Mouse (Mus musculus): ENCODE results near the gene Ppfia4. TPM values are rescaled to one million over a fixed set of nuclear protein-coding genes. Genes with fewer than 3 reads are reported as not detected.
"Not testable (repeated sequence)": the region's sequence is repeated elsewhere in the genome, so short reads cannot be mapped to it uniquely, and the experiment has no call there.

Gene Ppfia4
- polyA plus RNA-seq, 1 experiment from 2014 or later, result 2.0 TPM

DNA sequence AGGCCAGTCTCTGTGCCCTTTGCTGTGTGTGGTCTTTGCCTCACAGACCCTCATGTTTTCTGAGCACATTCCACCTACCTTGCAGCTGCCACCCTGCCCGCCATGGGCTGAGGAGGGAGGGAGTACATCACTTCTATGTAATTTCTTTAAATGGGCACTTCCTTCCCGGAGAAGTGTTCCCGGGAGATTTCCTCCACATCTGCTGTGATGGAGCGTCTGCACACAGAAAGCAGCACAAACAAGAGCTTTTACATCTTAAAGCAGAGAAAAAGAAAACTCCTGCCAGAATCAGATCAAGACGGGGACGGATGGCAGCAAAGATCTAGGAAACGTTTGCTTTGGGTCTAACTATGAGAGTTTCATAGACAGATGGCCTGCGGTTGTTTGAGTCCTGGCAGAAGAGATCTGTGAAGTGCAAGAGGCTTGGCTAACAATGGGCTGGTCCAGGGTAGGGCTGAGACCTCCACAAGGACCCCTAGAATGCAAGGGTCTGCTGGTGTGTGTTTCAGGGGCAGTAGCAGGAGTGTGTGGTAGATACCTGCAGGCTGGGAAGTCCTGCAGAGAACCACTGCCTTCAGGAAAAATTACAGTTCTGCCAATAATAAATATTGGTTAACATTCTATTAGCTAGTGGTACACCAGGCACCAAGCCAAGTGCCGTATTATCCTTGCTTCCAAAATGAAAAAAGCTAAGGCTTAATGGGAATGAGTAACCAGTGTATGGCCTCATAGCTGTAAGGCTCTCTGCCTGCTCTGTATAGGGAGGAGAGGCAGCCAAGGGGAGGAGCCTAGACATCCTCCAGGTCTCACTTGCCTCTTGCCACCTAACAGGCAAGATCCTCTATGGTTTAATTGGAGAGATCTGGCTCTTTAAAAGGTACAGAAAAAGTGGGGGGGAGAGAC is 59.0 kb downstream of the Ppfia4 start:
- no peaks in the 10 kb centered on the region for H3K4me1 ChIP-seq (ENCODE audit: control insufficient read depth, low read depth, low read length)
- H3K9me3 ChIP-seq (replicated peaks; ENCODE audit: control insufficient read depth, low read length), result no peaks in the 10 kb centered on the region
- no peak overlapping the region for H3K4me2 ChIP-seq (ENCODE audit: low read depth, low read length)
- WGBS (ENCODE audit: insufficient replicate concordance), result 47% methylated on average over 9 of the region's 9 CpGs
- H3K27ac ChIP-seq (ENCODE audit: low read length), result no peak overlapping the region
- H3K9ac ChIP-seq (ENCODE audit: low read depth, low read length), result no peak overlapping the region
- no peaks in the 10 kb centered on the region for H3K36me3 ChIP-seq (ENCODE audit: control insufficient read depth, insufficient read depth)
- ATAC-seq (ENCODE audit: low read depth), result no peak
- H3K4me3 ChIP-seq (ENCODE audit: low read depth, low read length), result no peak overlapping the region
- H3K27me3 ChIP-seq (ENCODE audit: control insufficient read depth, insufficient read depth, low read depth, low read length), result no peaks in the 10 kb centered on the region

DNA sequence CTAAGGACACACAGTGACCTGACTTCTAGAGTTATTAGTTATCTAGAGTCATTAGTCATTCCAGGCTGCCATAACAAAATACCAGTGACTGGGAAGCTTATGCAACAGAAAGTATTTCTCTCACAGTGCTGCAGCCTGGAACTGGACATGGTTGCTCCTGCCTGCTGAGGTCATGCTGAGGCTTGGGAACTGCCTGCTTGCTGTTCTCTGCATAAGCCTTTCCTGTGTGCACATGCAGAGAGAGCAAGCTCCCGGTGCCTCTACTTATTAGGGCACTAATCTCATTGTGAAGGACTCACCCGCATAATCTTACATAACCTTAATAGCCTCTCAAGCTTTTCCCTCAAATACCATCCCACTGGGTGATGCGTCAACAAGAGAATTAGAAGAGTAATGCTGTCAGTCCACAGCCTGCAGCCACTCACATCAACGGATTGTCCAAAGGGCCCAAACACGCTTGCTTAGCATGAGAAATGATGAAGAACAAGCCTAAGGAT is 59.9 kb downstream of the Ppfia4 start:
- H3K4me3 ChIP-seq (ENCODE audit: low read depth, low read length), result no peak overlapping the region
- H3K4me1 ChIP-seq (ENCODE audit: control insufficient read depth, low read depth, low read length), result no peaks in the 10 kb centered on the region
- H3K4me2 ChIP-seq (ENCODE audit: low read depth, low read length), result no peak overlapping the region
- no peaks in the 10 kb centered on the region for H3K36me3 ChIP-seq (ENCODE audit: control insufficient read depth, insufficient read depth)
- 55% methylated on average over 5 of the region's 5 CpGs for WGBS (ENCODE audit: insufficient replicate concordance)
- no peak for ATAC-seq (ENCODE audit: low read depth)
- no peaks in the 10 kb centered on the region for H3K27me3 ChIP-seq (ENCODE audit: control insufficient read depth, insufficient read depth, low read depth, low read length)
- no peak overlapping the region for H3K9ac ChIP-seq (ENCODE audit: low read depth, low read length)
- no peaks in the 10 kb centered on the region for H3K9me3 ChIP-seq (replicated peaks; ENCODE audit: control insufficient read depth, low read length)
- no peak overlapping the region for H3K27ac ChIP-seq (ENCODE audit: low read length)

DNA sequence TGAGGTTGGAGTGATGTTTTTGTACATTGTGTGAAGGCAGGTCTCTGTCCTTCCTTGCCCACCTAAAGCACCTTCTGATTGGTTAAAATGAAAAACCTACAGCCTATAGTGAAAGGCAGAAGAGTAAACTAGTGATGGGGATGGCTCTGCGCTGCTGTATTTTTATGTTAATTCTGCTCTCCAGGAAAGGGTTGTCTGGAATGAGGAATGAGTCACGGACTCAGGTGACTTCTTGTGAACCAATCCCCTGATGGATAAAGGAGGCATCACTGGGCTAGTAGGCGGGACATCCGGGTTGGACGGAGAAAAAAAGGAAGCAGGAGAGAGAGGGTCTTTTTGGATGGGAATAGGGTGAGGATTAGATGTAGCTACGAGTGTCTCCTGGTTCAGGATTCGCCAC is 62.7 kb downstream of the Ppfia4 start:
- 61% methylated on average over 7 of the region's 7 CpGs for WGBS (ENCODE audit: insufficient replicate concordance)
- no peak for ATAC-seq (ENCODE audit: low read depth)
- H3K4me2 ChIP-seq (ENCODE audit: low read depth, low read length), result no peak overlapping the region
- H3K4me3 ChIP-seq (ENCODE audit: low read depth, low read length), result no peak overlapping the region
- no peaks in the 10 kb centered on the region for H3K9me3 ChIP-seq (replicated peaks; ENCODE audit: control insufficient read depth, low read length)
- no peaks in the 10 kb centered on the region for H3K4me1 ChIP-seq (ENCODE audit: control insufficient read depth, low read depth, low read length)
- no peak overlapping the region for H3K27ac ChIP-seq (ENCODE audit: low read length)
- no peak overlapping the region for H3K9ac ChIP-seq (ENCODE audit: low read depth, low read length)
- no peaks in the 10 kb centered on the region for H3K36me3 ChIP-seq (ENCODE audit: control insufficient read depth, insufficient read depth)
- no peaks in the 10 kb centered on the region for H3K27me3 ChIP-seq (ENCODE audit: control insufficient read depth, insufficient read depth, low read depth, low read length)

DNA sequence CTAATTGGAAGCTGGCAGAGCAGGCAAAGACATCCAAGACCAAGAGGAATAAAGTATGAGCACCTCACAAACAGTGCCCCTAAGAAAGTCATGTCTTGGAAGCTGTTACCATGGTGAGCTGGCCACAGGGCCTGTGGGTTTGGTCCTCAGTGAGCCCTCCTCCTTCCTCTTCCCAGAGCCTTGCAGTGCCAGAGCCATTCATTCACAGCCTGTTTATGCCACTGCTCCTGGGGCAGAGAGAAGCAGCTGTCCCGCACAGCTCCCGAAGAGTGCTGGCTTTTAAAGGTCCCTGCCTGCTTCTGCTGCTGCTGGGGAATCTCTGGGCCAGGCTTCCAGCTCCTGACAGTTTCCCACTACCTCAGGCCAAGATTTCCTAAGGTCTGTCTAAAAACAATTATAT is 66.9 kb downstream of the Ppfia4 start:
- WGBS (ENCODE audit: insufficient replicate concordance), result 39% methylated on average over 2 of the region's 2 CpGs
- Histone ChIP-seq H3K27ac (ENCODE audit: low read length) (no peak overlapping the region), H3K9me3 (replicated peaks; ENCODE audit: control insufficient read depth, low read length) (no peaks in the 10 kb centered on the region), H3K4me2 (ENCODE audit: low read depth, low read length) (no peak overlapping the region), H3K36me3 (ENCODE audit: control insufficient read depth, insufficient read depth) (no peaks in the 10 kb centered on the region), H3K9ac (ENCODE audit: low read depth, low read length) (no peak overlapping the region), H3K4me3 (ENCODE audit: low read depth, low read length) (no peak overlapping the region), H3K27me3 (ENCODE audit: control insufficient read depth, insufficient read depth, low read depth, low read length) (no peaks in the 10 kb centered on the region), H3K4me1 (ENCODE audit: control insufficient read depth, low read depth, low read length) (no peaks in the 10 kb centered on the region)
- no peak for ATAC-seq (ENCODE audit: low read depth)

DNA sequence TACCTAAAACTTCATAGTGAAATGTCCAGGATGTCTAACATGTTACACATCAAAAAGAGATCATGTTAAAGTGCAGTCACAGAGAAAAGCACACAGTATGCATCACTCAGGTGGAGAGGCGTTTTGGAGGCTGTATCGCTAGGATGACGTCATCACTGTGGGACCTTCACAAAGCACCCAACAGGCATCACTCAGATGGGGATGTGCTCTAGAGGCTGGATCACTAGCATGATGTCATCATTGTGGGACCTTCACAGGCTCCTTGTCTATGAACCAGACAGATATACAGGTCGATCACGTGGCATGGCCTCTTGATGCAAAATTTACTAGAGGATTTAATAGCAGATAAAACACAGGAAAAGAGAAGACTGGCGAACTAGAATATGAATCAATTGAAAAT is 68.4 kb downstream of the Ppfia4 start:
- no peak overlapping the region for H3K4me2 ChIP-seq (ENCODE audit: low read depth, low read length)
- H3K4me1 ChIP-seq (ENCODE audit: control insufficient read depth, low read depth, low read length), result no peaks in the 10 kb centered on the region
- no peak overlapping the region for H3K4me3 ChIP-seq (ENCODE audit: low read depth, low read length)
- no peaks in the 10 kb centered on the region for H3K36me3 ChIP-seq (ENCODE audit: control insufficient read depth, insufficient read depth)
- no peaks in the 10 kb centered on the region for H3K27me3 ChIP-seq (ENCODE audit: control insufficient read depth, insufficient read depth, low read depth, low read length)
- no peak overlapping the region for H3K9ac ChIP-seq (ENCODE audit: low read depth, low read length)
- ATAC-seq (ENCODE audit: low read depth), result no peak
- no peaks in the 10 kb centered on the region for H3K9me3 ChIP-seq (replicated peaks; ENCODE audit: control insufficient read depth, low read length)
- 70% methylated on average over 6 of the region's 6 CpGs for WGBS (ENCODE audit: insufficient replicate concordance)
- H3K27ac ChIP-seq (ENCODE audit: low read length), result no peak overlapping the region

DNA sequence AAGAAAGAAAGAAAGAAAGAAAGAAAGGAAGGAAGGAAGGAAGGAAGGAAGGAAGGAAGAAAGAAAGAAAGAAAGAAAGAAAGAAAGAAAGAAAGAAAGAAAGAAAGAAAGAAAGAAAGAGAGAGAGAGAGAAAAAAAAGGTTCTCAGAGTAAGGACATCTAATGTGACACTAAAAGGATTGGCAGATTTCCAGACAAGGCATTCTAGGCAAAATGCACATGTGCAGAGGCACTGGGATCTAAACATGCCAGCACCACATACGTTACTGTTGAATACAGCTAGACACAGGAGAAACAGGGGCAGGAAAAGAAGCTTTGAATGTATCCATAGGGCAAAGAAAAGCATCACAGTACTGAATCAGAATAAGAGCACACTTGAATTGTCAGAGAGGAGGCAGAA is 83.0 kb downstream of the Ppfia4 start:
- H3K36me3 ChIP-seq (ENCODE audit: control insufficient read depth, insufficient read depth); H3K9ac ChIP-seq (ENCODE audit: low read depth, low read length); H3K4me1 ChIP-seq (ENCODE audit: control insufficient read depth, low read depth, low read length); H3K27ac ChIP-seq (ENCODE audit: low read length); H3K9me3 ChIP-seq (replicated peaks; ENCODE audit: control insufficient read depth, low read length); H3K4me3 ChIP-seq (ENCODE audit: low read depth, low read length); ATAC-seq (ENCODE audit: low read depth); H3K27me3 ChIP-seq (ENCODE audit: control insufficient read depth, insufficient read depth, low read depth, low read length); H3K4me2 ChIP-seq (ENCODE audit: low read depth, low read length): not testable (repeated sequence)
- WGBS (ENCODE audit: insufficient replicate concordance), result 51% methylated on average over 1 of the region's 1 CpGs

Other genes with a start within 250 kb of the Ppfia4 start
- gene Chit1, start 221.7 kb downstream of the Ppfia4 start, polyA plus RNA-seq (2015; fragmentation: Nextera tagmentation; extraction: Ambion mirVana), result 0.19 and 0.20 TPM in 2 replicates
- gene Chil1, start 150.8 kb downstream of the Ppfia4 start, polyA plus RNA-seq (2015; fragmentation: Nextera tagmentation; extraction: Ambion mirVana), result 16.1 and 19.9 TPM in 2 replicates
- 0.55 and 1.7 TPM in 2 replicates for gene Mybph, start 139.5 kb downstream of the Ppfia4 start, polyA plus RNA-seq (2015; fragmentation: Nextera tagmentation; extraction: Ambion mirVana)
- 2.3 and 3.6 TPM in 2 replicates for gene Adora1, start 97.5 kb downstream of the Ppfia4 start, polyA plus RNA-seq (2015; fragmentation: Nextera tagmentation; extraction: Ambion mirVana)
- 2.4 and 4.4 TPM in 2 replicates for gene Myog, start 42.9 kb downstream of the Ppfia4 start, polyA plus RNA-seq (2015; fragmentation: Nextera tagmentation; extraction: Ambion mirVana)
- 48.7 and 51.6 TPM in 2 replicates for gene Tmem183a, start 29.1 kb upstream of the Ppfia4 start, polyA plus RNA-seq (2015; fragmentation: Nextera tagmentation; extraction: Ambion mirVana)
- not detected in 2 replicates for gene 4933406M09Rik, start 53.0 kb upstream of the Ppfia4 start, polyA plus RNA-seq (2015; fragmentation: Nextera tagmentation; extraction: Ambion mirVana)
- 18.3 and 19.2 TPM in 2 replicates for gene Cyb5r1, start 72.6 kb upstream of the Ppfia4 start, polyA plus RNA-seq (2015; fragmentation: Nextera tagmentation; extraction: Ambion mirVana)
- gene Adipor1, start 82.5 kb upstream of the Ppfia4 start, polyA plus RNA-seq (2015; fragmentation: Nextera tagmentation; extraction: Ambion mirVana), result 163 and 174 TPM in 2 replicates
- gene Klhl12, start 122.6 kb upstream of the Ppfia4 start, polyA plus RNA-seq (2015; fragmentation: Nextera tagmentation; extraction: Ambion mirVana), result 33.5 and 34.9 TPM in 2 replicates
- gene Rabif, start 161.7 kb upstream of the Ppfia4 start, polyA plus RNA-seq (2015; fragmentation: Nextera tagmentation; extraction: Ambion mirVana), result 15.0 and 15.8 TPM in 2 replicates
- gene Mgat4e, start 216.8 kb upstream of the Ppfia4 start, polyA plus RNA-seq (2015; fragmentation: Nextera tagmentation; extraction: Ambion mirVana), result not detected in 2 replicates
- gene Kdm5b, start 227.2 kb upstream of the Ppfia4 start, polyA plus RNA-seq (2015; fragmentation: Nextera tagmentation; extraction: Ambion mirVana), result 5.5 and 5.6 TPM in 2 replicates

Data from liver, embryonic 16.5 days (tissue).